Mouse (Mus musculus): Measurements from ENCODE around the gene Taf11. TPM values are rescaled to one million over a fixed set of nuclear protein-coding genes. Genes with fewer than 3 reads are reported as not detected.
A peak's percentile ranks its signal among the peaks of the same experiment; 100 is the strongest.

Gene Taf11
- polyA plus RNA-seq (2017; shearing (Covaris generic)) = 10 to 100 TPM; 39.7 to 54.3 (median 42.1) TPM

DNA sequence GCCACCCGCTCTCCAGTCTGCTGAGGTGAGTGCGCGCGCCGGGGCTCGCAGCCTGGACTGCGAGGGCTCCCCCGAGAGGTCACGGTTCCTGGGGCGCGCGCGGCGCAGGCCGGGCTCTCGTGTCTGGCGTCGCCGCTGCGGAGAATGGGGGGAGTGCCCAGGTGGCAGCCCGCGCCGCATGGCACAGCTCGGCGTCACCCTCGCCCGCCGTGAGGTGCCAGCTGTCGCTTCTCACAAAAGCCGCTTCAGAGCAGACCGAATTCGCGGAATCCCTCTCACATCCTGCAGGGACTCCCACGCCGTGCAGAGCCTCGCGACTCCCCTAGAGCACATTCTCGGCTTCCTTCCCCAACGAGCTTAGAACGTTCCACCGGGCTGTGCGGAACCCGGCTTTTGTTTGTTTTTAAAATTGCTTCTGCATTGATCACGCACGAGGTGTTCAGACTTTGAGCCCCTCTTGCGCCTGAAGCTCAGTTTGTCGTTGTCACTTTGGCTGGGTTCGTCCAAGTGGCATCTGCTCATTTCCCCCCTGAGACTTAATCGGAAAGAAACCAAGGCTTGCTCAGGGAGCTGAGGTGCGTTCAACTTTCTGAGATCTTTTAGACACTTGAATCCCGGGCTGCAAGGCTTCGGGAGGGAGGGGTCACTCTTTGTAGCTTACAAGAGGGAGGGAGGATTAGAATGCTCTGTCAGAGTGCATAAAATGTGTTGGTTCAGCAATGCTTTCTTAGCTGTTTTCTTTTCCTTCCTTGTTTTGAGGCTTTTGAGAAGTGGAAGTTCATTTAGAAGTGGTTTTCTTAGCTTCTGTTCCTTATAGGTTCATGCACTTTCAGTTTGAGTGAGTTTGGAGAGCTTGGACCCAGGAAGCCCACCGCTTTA lies at the start of gene Taf11:
Gene Taf11, minus strand, starts transcription at position 223 of the 879 bp plus-strand sequence.
- ATAC-seq = peak; percentile 51

DNA sequence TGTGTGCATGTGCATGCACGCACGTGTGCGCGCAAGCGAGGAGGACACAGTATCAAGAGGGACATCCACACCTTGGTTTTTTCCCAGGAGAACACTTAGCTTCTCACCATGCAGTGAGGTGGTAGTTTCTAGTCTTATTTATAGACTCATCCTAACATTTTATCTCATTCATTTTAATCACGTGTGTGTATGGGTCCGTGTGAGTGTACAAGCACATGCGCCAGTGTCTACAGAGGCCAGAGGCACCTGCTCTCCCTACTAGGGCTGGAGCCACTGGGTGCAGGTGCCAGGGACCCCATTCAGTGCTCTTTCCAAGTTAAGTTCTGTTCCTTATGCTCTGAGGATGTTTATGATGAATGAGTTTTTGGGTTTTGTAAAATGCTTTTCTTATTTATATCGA lies 48.0 kb upstream of the Taf11 start:
- no peak for ATAC-seq

DNA sequence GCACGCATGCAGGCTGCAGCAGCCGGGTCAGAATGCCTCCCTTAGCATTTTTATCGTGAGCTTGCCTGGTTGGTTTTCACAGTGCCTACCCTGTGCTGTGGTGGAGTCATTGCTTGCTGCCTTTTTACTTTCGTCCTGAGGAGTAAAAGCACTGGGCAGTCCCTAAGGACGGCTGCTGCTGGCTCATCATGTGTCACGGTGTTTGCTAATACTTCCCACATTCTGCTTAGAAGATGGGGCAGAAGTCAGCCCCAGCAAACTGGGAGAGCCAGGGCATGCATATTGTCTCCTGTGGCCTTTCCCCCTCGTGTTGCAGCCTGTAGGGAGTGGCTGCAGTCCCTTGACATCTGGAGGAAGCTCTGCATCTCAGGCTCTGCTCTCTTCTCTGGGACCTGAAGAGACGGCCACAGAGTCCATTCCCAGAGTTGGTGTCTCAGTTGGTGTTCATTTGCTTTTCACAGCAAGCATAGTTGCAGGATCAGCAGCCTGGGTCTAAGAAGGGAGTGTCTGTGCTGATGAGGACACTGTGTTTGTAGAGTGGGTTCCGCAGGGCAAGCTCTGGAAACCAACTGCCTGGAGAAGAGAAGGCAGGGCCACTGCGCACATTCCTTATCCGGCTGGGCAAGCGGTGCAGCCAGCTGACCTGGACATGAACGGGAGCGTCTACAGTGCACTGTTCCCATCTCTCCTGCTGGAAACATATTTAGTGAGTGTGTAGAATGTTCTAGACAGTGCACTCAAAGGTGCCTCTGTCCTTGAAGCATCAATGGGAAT lies 45.2 kb upstream of the Taf11 start:
- no peak for ATAC-seq

DNA sequence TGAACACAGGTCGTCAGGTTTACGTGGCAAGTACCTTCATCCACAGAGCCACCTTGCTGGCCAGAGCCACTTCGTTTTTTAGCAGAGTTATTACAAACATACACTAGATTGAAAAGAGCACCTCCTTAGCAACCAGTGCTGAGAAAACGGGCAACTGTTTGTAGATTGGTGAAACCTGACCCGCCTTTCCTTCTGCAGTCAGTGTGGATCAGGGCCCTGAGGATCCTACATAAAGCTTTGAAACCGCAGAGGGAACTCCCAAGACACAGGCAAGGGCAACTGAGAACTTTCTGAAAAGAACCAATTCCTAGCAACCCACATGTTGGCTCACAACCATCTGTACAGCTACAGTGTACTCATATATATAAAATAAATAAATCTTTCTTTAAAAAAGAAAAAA lies 43.5 kb upstream of the Taf11 start:
- no peak for ATAC-seq

DNA sequence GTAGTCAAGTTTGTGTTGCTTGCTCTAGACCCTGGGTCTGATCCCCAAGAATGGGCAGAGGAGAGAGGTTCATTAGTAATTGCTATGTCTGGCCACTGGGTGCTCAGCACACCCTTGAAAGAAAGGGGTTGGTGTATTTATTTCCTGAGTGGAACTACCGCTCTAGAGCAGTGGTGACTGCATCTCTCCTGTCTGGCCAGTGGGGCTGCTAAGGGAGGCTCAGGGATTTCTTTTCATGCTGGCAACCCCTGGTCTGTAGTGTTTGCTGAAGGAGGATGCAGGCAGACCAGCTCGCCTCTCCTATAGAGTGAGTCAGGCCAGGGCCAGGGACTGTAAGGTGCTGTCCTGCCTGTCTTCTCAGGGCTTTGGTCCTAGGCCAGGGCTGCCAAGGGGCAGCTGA lies 37.5 kb upstream of the Taf11 start:
- ATAC-seq = no peak

DNA sequence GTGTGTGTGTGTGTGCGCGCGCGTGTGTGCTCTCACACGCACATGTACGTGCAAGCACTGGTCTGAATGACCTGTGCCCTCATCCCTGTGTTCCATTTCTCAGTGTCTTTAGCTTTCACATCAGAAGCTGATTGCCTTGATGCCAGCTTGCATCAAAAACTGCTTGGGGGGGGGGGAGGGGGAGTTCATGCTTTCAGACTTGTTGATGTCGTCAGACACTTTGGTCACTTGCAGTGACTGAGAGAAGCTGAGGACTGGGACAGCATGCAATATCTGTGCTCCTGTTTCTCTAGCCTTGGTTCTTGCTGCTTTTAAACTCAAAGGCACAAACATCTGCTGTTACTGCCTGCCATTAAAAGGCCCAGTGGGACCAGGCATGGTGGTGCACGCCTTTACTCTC lies 36.7 kb upstream of the Taf11 start:
- ATAC-seq = no peak

DNA sequence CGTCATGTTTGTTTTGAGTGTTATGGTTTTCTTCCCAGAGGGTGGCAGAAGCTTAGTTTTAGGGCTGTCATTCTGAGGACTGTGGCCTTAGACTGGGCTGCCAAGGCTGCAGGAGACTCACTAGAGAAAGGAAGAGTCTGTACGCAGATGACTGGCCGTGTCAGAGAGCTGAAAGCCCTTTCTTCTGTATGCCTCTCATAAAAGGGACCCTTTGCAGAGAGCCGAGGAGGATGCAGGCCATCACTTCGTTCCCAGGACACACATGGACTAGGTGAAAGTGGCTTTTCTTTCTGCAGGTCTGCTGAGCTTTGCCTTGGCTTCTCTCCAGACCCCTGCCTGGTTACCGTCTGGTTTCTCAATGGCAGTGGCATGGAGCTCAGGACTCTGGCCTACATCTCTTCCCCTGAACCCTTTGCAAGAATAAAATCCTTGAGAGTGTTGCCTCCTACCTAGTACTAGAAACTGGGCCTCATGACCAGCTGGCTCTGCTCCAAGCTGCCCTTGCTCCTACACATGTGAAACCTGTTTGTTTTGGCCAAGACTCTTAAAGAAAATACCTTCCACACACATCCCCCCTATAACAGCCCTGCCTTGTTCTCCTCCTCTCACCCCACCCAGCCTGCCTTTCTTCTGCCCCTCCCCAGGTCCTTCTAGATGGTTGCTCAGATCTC lies 36.0 kb upstream of the Taf11 start:
- no peak for ATAC-seq

DNA sequence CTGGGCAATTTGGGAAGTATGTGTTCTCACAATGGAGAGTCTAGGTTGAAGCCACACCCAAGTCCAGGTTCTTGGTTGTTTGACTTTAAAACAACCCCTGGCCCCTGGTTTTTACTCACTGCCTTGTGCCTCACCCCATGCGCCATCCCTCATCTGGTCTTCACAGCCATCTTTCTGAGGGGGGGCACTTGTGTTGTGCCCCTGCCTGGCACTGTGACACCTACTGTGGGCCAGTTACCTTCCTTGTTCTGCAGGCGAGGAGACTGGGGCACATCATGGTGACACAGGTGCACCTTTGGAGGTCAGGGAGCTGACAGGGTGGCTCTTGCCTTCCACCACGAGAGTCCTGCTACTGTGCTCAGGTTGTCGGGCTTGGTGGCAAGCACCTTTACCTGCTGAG lies 32.5 kb upstream of the Taf11 start:
- no peak for ATAC-seq

DNA sequence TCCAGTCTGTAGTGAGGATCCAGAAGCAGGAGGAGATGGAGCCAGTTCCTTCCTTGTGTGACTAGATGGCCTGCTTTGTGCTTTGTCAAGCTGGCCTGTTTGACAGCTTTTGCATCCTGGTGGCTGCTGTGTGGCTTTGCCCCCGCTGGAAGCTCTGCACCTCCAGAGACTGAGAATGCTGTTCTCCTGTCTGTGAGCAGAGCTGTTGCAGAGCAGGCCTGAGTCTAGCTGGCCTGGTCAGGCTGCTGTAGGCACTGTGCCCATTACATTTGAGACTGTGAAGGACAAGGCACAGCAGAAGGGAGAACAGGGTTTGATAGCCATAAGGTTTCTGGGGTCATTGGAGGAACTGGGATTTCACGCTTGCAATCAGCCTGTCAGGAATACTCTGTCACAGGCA lies 32.1 kb upstream of the Taf11 start:
- ATAC-seq = no peak

DNA sequence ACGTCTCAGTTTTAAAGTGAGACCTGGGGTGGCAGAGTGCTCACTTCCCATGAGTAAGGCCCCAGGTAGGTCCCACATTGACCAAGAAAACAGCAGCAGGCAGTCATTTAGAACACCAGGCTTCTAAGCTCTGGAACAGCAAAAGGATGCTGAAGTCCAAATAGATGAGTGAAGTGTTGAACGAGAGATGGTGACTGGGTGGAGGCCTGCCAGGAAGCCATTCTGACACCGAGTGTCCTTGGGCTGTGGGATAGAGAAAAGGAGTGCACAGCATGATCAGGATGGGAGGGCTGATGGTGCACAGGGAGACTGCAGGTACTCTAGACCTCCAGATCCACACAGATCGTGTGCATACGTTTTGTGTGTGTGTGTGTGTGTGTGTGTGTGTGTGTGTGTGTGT lies 31.5 kb upstream of the Taf11 start:
- no peak for ATAC-seq

DNA sequence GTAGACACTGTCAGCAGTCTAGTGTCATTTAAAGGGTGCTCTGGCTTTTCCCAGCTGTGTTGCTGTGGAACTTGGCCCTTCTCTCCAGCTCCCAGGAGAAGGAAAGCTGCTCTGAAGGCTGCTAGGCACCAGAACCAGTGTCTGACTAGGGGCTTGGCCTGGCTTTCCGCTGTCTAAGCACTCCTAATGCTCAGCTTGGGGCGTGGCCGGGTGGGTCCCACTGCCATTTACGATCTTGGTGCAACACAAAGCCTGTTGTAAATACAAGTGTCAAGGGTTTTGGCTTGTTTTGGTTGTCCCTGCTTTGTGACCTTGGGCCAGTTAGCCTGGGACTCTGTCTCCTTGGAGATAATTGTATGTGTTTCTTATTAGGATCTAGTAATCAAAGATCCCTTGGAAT lies 30.7 kb upstream of the Taf11 start:
- ATAC-seq = no peak

DNA sequence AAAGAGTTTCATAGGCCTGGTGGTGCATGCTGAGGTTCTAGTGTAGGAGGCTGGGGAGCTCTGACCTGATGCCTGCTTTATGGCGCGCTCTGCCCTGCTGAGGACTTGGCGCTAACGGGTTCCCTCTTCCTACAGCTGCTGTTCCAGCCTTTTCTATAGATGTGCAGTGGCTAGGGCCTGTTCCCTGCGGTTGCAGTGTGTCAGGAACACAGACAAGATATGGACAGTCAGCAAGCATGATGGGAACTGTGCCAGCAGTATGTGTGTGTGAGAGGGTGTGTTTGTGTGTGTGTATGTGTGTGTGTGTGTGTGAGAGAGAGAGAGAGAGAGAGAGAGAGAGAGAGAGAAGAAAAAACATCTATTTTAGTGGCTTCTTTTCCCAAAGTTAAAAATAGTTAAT lies 29.4 kb upstream of the Taf11 start:
- no peak for ATAC-seq

DNA sequence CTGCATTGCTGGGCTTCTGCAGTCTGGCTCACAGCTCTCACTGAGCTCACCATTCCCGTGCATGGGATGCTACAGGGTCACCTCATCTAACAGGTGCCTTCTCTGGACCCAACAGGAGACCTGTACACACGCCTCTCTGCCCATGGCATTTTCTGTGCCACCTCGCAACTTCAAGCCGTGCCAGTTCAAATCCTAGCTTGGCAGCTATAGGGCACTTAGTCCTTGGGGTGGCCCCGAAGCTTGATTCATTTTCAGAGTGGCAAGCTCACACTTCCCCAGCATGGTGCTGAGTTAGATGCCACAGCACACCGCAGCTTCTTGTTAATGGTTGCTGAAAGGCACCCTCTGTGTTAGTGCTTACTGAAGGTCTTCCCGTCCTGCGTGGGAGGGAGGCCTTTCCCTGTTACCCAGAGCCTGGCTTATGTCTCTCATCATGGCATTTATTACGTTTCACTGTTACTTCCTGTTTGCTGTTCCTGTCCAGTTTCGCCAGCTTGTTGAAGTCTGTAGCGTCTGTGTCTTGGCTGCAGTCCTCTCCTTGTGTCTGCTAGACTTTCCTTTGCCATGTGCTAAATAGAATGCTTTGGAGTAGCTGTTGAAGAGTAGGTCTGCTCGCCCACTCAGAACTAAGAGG lies 28.6 kb upstream of the Taf11 start:
- no peak for ATAC-seq

DNA sequence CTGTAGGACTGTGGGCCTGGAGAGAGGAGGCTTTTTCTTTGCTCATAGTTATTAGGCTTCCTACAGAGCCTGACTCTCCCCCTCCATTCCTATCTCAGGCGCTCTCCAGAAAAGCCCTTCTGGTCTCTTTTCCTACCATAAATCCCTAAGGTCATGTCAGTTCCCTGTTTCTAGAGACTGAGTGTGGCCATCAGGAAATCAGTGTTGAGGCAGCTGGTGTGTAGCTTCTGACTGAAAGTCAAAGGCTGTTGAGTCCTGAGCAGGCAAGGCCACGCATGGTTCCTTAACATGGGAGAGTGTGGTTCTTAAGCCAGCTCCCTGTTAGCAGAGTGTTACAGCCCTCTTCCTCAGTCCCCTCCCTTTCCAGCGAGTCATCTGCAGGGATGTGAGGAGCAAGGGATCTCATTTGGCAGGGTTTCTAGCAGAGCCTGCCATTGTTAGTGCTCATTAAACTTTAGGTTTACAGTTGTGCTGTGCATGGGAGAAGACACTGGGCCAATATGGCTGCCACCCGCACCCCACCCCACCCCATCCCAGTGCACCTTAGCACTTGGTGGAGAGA lies 27.5 kb upstream of the Taf11 start:
- no peak for ATAC-seq

DNA sequence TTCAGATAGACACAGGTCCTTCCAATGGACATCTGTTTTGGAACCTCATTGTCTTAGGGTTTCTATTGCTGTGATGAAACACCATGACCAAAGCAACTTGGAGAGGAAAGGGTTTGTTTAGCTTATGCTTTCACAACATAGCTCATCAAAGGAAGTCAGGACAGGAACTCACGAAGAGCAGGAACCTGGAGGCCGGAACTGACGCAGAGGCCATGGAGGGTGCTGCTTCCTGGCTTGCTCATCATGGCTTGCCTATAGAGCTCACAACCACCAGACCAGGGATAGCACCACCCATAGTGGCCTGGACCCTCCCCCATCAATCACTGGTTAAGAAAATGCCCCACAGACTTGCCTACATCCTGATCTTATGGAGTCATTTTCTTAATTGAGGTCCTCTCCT lies 25.4 kb upstream of the Taf11 start:
- ATAC-seq = no peak

DNA sequence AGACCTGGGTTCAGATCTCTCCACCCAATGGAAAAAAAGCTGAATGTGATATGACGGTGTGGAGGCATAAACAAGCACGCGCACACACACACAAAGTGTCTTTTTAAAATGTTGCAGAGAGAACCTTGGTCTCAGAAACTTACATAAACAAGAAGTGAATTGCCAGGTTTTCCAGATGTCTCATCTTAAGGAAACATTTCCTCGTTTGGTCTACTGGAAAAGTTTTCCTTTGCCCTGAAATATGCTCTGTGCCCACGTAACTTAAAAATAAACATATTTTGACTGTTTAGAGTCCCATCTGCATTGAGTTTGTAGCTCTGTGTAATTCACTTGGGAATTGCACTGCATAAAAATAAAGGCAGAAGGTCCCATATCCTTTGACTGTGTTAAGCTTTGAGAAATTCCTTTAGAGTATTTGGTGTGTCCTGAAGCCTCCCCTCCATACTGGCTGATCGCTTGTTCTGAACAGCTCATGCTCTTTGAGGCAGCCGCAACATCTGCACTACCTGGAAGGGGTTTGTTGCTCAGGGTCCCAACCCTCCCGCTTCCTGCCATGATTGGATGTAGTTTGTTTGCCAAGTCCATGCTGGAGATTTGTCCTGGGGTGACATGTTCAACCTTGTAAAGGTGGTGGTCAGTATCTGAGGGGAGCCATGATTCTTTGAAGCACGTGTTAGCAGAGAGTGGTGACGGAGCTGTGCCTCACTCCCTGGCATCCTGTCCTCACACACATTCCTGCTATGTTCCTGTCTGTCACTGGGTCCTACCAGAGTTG lies 24.7 kb upstream of the Taf11 start:
- no peak for ATAC-seq

DNA sequence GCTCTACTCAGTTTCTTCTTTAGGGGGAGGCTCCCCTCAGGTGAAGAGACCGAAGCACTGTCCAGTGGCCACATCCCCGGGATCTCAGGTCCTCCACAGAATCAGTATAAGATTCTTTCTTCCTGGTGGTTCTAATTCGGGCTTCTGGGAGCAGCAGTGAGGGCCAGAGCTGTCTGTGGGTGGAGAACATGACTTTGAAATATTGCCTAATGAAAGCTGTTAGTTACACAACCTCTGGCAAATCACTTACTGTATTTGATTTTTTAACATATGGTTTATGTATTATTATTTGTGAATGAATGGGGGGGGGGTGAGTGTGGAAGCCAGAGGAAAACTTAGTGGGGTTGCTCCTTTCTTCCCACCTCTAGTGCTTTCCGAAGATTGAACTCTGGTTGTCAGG lies 22.2 kb upstream of the Taf11 start:
- no peak for ATAC-seq

DNA sequence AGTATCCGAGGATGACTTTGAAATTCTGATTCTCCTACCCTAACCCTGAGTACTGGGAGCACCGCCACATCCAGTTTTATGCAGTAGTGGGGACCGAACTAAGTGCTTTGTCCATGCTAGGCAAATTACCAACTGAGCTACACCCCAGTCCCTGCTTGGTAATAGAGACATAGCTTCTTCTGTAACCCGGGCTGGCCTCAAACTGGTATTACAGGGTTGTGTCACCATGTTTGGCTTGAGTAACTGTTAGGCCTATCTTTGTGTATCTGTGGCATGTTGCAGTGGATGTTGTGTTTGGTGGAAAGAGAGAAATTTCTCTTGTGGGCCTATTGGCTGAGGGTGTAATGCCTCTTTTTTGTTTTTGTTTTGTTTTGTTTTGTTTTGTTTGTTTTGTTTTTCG lies 20.6 kb upstream of the Taf11 start:
- ATAC-seq = no peak

DNA sequence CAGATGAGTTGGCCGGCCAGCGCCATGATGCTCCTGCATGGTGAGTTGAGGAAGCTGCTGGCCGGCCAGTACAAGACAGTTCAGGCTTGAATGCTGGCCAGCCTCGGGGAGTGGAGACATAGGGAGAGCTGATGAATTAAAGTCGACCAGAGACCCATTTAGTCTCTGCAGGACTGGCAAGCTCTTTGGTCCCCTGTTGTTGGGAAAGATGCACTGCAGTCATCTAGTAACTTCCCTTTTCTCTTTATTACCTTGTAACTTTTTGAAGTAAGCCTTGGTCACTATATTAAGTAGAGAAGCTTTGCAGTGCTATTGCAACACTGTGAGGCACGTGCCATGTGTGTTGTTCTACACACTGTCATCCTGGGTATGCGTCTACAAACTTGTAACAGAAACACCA lies 15.9 kb upstream of the Taf11 start:
- ATAC-seq = no peak

DNA sequence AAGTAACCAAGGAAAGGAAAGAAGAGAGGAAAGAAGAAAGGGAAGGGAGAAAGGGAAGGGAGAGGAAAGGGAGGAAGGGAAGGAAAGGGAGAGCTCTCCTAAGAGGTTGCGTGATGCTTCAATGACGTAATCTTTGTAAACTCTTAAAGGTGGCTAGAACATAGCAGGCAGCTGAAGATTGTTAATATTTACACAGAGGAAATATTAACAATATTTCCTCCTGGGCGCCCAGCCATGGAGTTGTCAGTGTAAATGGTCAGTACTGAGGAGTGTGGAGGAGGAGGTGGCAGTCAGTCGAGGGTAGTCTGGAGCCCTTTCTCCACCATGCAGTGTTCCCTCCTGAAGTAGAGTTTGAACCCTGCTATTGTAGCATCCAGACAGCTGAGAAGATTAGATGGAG lies 15.4 kb upstream of the Taf11 start:
- no peak for ATAC-seq

DNA sequence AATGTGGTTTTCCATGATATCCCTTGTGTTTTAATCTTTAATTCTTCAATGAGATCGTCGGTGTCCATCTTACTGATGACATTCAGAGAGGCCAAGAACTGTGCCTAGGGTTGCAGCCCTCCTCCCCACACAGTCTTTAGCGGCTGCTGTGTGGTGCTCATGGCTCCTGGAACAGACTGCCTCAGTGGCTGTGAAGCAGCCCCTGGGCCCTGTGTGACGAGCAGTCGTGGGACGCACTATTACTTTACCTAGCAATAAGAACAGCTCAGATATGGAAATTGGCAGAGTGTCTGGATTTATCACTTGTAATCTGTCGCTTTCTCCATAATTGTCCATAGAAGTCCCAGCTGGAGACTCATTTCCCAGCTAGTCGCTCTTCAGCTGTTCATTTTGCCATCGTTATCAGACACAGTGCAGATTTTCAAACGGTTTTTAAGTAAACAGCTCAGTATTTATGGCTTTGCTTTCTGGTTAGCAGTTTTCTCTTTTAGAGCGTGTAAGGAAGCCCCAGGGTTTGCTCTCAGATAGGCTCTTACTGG lies 12.6 kb upstream of the Taf11 start:
- no peak for ATAC-seq

DNA sequence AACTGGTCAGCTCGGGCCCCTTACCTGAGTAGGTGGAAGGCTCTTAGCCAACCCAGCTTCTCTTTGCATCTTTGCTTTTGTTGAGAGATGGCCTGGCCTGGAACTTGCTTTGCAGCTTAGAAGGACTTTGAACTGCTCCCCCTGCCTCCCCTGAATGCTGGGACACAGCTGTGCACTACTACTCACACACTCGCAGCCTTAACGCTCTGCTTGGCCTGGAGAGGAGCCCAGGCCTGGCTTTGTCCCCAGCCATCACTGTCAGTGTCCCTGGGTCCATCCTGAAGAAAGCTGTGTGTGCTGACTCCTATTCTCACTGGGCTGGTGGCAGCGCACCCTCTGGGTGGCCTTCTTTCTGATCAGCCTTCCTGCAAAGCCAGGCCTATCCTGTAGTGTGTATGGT lies 11.0 kb upstream of the Taf11 start:
- ATAC-seq = no peak

Measured in inflammation-experienced regulatory T-cells, adult 6 months (primary cell).